Mouse (Mus musculus): ENCODE data around the gene Cpsf2. TPM values are rescaled to one million over a fixed set of nuclear protein-coding genes. Genes with fewer than 3 reads are reported as not detected.

Cpsf2 gene
- polyA plus RNA-seq (2015; fragmentation: Nextera tagmentation; extraction: Ambion mirVana): 13.6 and 16.3 TPM in 2 replicates

DNA sequence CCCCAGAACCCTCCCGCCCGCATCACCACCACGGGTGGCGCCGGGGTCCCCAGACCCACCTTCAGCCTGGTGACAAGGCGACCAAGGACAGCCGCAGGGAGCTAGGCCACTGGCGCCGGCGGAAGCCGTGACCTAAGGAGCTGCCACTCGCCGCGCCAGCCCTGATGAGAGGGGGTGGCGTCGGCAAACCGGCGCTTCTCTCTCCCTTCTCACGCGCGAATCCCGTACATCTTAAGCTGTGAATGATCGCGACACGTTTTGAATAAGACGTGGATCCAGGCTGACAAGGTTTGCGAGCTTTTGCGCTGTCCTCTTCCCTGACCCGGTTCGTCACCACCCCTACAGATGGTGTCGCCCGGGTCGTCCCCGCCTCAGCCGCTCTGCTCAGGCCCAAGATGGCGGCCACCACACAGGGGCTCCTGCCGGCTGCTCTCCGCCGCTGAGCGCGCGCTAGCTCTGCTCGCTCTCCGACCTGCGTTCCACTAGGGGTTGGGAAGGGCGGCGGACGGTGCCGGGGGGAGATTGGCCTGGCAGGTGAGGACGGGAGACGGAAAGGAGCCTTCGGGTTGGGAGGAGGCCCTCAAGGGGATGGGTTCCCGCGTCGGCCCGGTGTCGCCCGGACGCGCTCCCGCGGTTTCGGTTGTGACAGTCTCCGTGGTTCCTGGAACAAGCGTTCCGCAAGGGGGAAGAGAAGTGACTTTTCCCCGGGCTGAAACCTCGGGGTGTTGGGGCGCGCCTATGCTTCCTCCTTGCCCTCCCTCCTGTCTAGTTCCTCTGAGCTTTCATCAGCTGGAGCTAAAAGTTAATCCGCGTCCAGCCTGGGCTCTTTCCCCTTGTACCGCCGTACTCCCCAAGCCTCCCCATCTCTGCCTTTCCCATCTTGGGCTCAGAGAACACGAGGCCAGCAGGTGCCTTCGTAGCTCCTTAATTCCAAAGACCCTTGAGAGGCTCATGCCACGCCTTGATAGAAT lies at the start of gene Cpsf2:
Cpsf2 (plus strand) TSS at position 388 of the 971 bp plus-strand sequence.

GRCm38 (mm10) chr12:101957942-101958544 lies 17.7 kb upstream of the Cpsf2 start, which contains the start of gene Atxn3:
Gene Atxn3, minus strand, starts transcription at chr12:101958246.

Other genes with a start within 250 kb of the Cpsf2 start
- 135 and 165 TPM in 2 replicates for gene Fbln5, start 156.9 kb upstream of the Cpsf2 start, polyA plus RNA-seq (2015; fragmentation: Nextera tagmentation; extraction: Ambion mirVana)
- gene Trip11, start 62.7 kb upstream of the Cpsf2 start, polyA plus RNA-seq (2015; fragmentation: Nextera tagmentation; extraction: Ambion mirVana): 19.5 and 26.2 TPM in 2 replicates
- gene Atxn3, start 17.7 kb upstream of the Cpsf2 start, polyA plus RNA-seq (2015; fragmentation: Nextera tagmentation; extraction: Ambion mirVana): 10.2 and 11.6 TPM in 2 replicates
- gene Slc24a4, start 152.7 kb downstream of the Cpsf2 start, polyA plus RNA-seq (2015; fragmentation: Nextera tagmentation; extraction: Ambion mirVana): 0.26 and 0.37 TPM in 2 replicates